Mouse (Mus musculus): ENCODE results near the gene A630076J17Rik. TPM values are rescaled to one million over a fixed set of nuclear protein-coding genes. Genes with fewer than 3 reads are reported as not detected.

The A630076J17Rik gene
- polyA plus RNA-seq, 1 experiment: not detected

- Histone ChIP-seq H3K27me3 (replicated peaks; ENCODE audit: control insufficient read depth, insufficient read depth, low read length) (no peaks in the 10 kb centered on the region), H3K27ac (ENCODE audit: insufficient read depth, low read depth, low read length) (no peak overlapping the region; the same call in 1 of the 2 replicates), H3K4me3 (ENCODE audit: insufficient read depth, low read depth, low read length) (no peak overlapping the region), H3K4me1 (ENCODE audit: control insufficient read depth, insufficient read depth, low read length) (peaks cover 19% of the 10 kb centered on the region), H3K36me3 (ENCODE audit: control insufficient read depth, insufficient read depth, low read length) (no peaks in the 10 kb centered on the region)
- DNase-seq: peak; percentile 78
- TF ChIP-seq CTCF (conservative IDR thresholded peaks at IDR 0.05; ENCODE audit: insufficient read depth, insufficient read length, low read depth, low read length): no peak
- TF ChIP-seq POLR2A (IDR thresholded peaks at IDR 0.05; ENCODE audit: low read depth, low read length): no peak
- WGBS: 27% methylated on average over 14 of the region's 14 CpGs
Measured at GRCm38 (mm10) chr3:107241389-107242094, 11.1 kb downstream of the A630076J17Rik start.

DNA sequence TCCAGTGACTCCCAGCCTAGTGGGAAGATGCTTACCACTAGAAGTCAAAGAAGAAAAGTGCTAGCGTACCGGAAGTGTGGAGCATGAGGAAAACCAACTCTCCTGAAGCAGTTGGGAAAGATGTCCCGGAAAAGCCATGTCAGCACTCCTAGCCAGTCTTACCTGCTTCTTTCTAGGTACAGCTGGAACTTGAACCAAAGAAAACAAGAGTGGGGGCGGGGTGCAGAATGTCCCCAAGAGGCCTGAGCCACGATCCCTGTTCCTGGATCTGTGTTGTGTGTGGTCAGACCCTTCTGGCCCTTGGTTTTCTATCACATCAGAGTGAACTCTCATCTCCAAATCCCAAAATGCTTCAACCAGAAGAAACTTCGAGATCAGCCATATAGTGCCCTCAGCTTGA is 16.5 kb downstream of the A630076J17Rik start:
- peaks cover 16% of the 10 kb centered on the region; the same call in 1 of the 2 replicates for H3K4me1 ChIP-seq (ENCODE audit: control insufficient read depth, insufficient read depth, low read length)

DNA sequence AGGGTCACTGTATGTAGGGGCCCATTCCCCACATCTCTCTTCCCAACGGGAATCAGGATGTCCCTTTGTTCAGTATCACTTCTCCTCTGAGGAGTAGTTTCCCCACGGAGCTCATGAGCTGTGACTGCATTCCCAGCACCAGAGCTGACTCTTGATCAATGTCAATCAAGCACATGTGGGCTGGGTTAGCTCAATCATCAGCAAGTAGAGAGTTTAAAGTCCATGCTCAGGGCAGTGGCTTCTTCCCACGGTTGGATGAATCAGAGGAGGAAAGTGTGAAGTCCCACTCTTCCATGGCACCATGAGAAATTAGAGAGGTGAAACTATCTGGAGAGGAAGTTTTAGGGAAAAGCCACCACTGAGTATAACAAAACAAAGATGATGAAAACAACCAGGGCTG is 18.6 kb downstream of the A630076J17Rik start:
- no peak for TF ChIP-seq POLR2A (IDR thresholded peaks at IDR 0.05; ENCODE audit: low read depth, low read length)
- TF ChIP-seq CTCF (conservative IDR thresholded peaks at IDR 0.05; ENCODE audit: insufficient read depth, insufficient read length, low read depth, low read length): no peak
- Histone ChIP-seq H3K27ac (ENCODE audit: insufficient read depth, low read depth, low read length) (no peak overlapping the region), H3K4me1 (ENCODE audit: control insufficient read depth, insufficient read depth, low read length) (peaks cover 14% of the 10 kb centered on the region; the same call in 1 of the 2 replicates), H3K27me3 (replicated peaks; ENCODE audit: control insufficient read depth, insufficient read depth, low read length) (no peaks in the 10 kb centered on the region), H3K36me3 (ENCODE audit: control insufficient read depth, insufficient read depth, low read length) (no peaks in the 10 kb centered on the region), H3K4me3 (ENCODE audit: insufficient read depth, low read depth, low read length) (no peak overlapping the region)
- 41% methylated on average over 3 of the region's 3 CpGs for WGBS
- DNase-seq: peak; percentile 90

More for the DNA sequence above, 16.5 kb downstream of the A630076J17Rik start:
- H3K27ac ChIP-seq (ENCODE audit: insufficient read depth, low read depth, low read length): no peak overlapping the region
- no peak overlapping the region for H3K4me3 ChIP-seq (ENCODE audit: insufficient read depth, low read depth, low read length)
- no peaks in the 10 kb centered on the region for H3K27me3 ChIP-seq (replicated peaks; ENCODE audit: control insufficient read depth, insufficient read depth, low read length)
- H3K36me3 ChIP-seq (ENCODE audit: control insufficient read depth, insufficient read depth, low read length): no peaks in the 10 kb centered on the region
- TF ChIP-seq POLR2A (IDR thresholded peaks at IDR 0.05; ENCODE audit: low read depth, low read length) (no peak), CTCF (conservative IDR thresholded peaks at IDR 0.05; ENCODE audit: insufficient read depth, insufficient read length, low read depth, low read length) (no peak)
- 65% methylated on average over 6 of the region's 6 CpGs for WGBS
- peak; percentile 51 for DNase-seq

GRCm38 (mm10) chr3:107250320-107250719 is 19.9 kb downstream of the A630076J17Rik start:
- Histone ChIP-seq H3K27me3 (replicated peaks; ENCODE audit: control insufficient read depth, insufficient read depth, low read length) (no peaks in the 10 kb centered on the region), H3K4me1 (ENCODE audit: control insufficient read depth, insufficient read depth, low read length) (peaks cover 14% of the 10 kb centered on the region; the same call in 1 of the 2 replicates), H3K4me3 (ENCODE audit: insufficient read depth, low read depth, low read length) (no peak overlapping the region), H3K36me3 (ENCODE audit: control insufficient read depth, insufficient read depth, low read length) (no peaks in the 10 kb centered on the region), H3K27ac (ENCODE audit: insufficient read depth, low read depth, low read length) (0 out of 2 replicates have a peak overlapping the region, but pooled peaks have one; percentile 33)
- DNase-seq: no peak
- 61% methylated on average over 2 of the region's 2 CpGs for WGBS
- TF ChIP-seq POLR2A (IDR thresholded peaks at IDR 0.05; ENCODE audit: low read depth, low read length) (no peak), CTCF (conservative IDR thresholded peaks at IDR 0.05; ENCODE audit: insufficient read depth, insufficient read length, low read depth, low read length) (no peak)

DNA sequence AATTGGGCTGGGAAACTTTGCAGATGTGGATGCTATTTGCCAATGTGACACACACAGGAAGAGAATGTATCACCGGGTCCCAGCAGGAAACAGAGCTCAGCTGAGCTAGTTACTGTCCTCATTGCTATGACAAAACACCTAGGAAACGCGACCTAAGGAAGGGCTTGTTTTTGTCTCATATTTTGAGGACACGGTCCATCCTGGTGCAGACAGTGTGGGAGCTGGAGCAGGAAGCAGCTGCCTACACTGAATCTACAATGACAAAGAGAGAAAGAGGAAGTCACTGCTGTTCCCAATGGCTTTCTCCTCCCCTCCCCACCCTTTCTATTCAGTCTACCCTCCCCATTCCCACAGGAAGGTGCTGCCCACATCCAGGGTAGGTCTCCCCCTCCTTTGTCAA is 21.6 kb downstream of the A630076J17Rik start:
- H3K4me3 ChIP-seq (ENCODE audit: insufficient read depth, low read depth, low read length): no peak overlapping the region
- no peak overlapping the region for H3K27ac ChIP-seq (ENCODE audit: insufficient read depth, low read depth, low read length)
- no peaks in the 10 kb centered on the region for H3K27me3 ChIP-seq (replicated peaks; ENCODE audit: control insufficient read depth, insufficient read depth, low read length)
- TF ChIP-seq POLR2A (IDR thresholded peaks at IDR 0.05; ENCODE audit: low read depth, low read length): no peak
- no peak for TF ChIP-seq CTCF (conservative IDR thresholded peaks at IDR 0.05; ENCODE audit: insufficient read depth, insufficient read length, low read depth, low read length)
- 49% methylated on average over 4 of the region's 4 CpGs for WGBS
- no peaks in the 10 kb centered on the region for H3K36me3 ChIP-seq (ENCODE audit: control insufficient read depth, insufficient read depth, low read length)
- peak; percentile 50 for DNase-seq
- peaks cover 14% of the 10 kb centered on the region; the same call in 1 of the 2 replicates for H3K4me1 ChIP-seq (ENCODE audit: control insufficient read depth, insufficient read depth, low read length)

GRCm38 (mm10) chr3:107253925-107254324 is 23.5 kb downstream of the A630076J17Rik start:
- H3K27me3 ChIP-seq (replicated peaks; ENCODE audit: control insufficient read depth, insufficient read depth, low read length): no peaks in the 10 kb centered on the region
- 65% methylated on average over 5 of the region's 5 CpGs for WGBS
- H3K4me3 ChIP-seq (ENCODE audit: insufficient read depth, low read depth, low read length): no peak overlapping the region
- no peak for TF ChIP-seq POLR2A (IDR thresholded peaks at IDR 0.05; ENCODE audit: low read depth, low read length)
- TF ChIP-seq CTCF (conservative IDR thresholded peaks at IDR 0.05; ENCODE audit: insufficient read depth, insufficient read length, low read depth, low read length): no peak
- H3K4me1 ChIP-seq (ENCODE audit: control insufficient read depth, insufficient read depth, low read length): peaks cover 8% of the 10 kb centered on the region; the same call in 1 of the 2 replicates
- no peak overlapping the region for H3K27ac ChIP-seq (ENCODE audit: insufficient read depth, low read depth, low read length)
- no peaks in the 10 kb centered on the region for H3K36me3 ChIP-seq (ENCODE audit: control insufficient read depth, insufficient read depth, low read length)
- no peak for DNase-seq

- TF ChIP-seq POLR2A (IDR thresholded peaks at IDR 0.05; ENCODE audit: low read depth, low read length) (no peak), CTCF (conservative IDR thresholded peaks at IDR 0.05; ENCODE audit: insufficient read depth, insufficient read length, low read depth, low read length) (no peak)
- H3K4me1 ChIP-seq (ENCODE audit: control insufficient read depth, insufficient read depth, low read length): peaks cover 4% of the 10 kb centered on the region; the same call in 1 of the 2 replicates
- no peaks in the 10 kb centered on the region for H3K36me3 ChIP-seq (ENCODE audit: control insufficient read depth, insufficient read depth, low read length)
- no peak for DNase-seq
- no peak overlapping the region for H3K4me3 ChIP-seq (ENCODE audit: insufficient read depth, low read depth, low read length)
- no peaks in the 10 kb centered on the region for H3K27me3 ChIP-seq (replicated peaks; ENCODE audit: control insufficient read depth, insufficient read depth, low read length)
- WGBS: 91% methylated on average over 3 of the region's 3 CpGs
- H3K27ac ChIP-seq (ENCODE audit: insufficient read depth, low read depth, low read length): no peak overlapping the region
Measured at GRCm38 (mm10) chr3:107255992-107256391, 25.6 kb downstream of the A630076J17Rik start.
